Mouse (Mus musculus) gastrocnemius, adult 2 months (tissue): ENCODE measurements around the gene Mapk14. TPM values are rescaled to one million over a fixed set of nuclear protein-coding genes. Genes with fewer than 3 reads are reported as not detected.
"Not testable (repeated sequence)": the region's sequence is repeated elsewhere in the genome, so short reads cannot be mapped to it uniquely, and the experiment has no call there.

Experiments used
- DNase-seq: peaks from one replicate; pipeline ENCODE4 v3.0.0; 2022
- H3K27ac ChIP-seq: fragments of 200-600 bp; 2 replicates; pipeline ENCODE4 v1.8.1; 2022; ENCODE audit warnings: mild to moderate bottlenecking
- H3K4me3 ChIP-seq: fragments of 200-600 bp; 2 replicates; pipeline ENCODE4 v1.8.1; 2022; ENCODE audit warnings: mild to moderate bottlenecking, moderate library complexity
- CTCF ChIP-seq: fragments of 200-600 bp; IDR thresholded peaks from 2 replicates; pipeline ENCODE4 v1.8.1; 2022; ENCODE audit warnings: antibody characterized with exemption, mild to moderate bottlenecking, moderate library complexity
- intact Hi-C: fragments of 180-260 bp; cut with DNase I; formaldehyde crosslinking; loops from one replicate; pipeline ENCODE4 v1.15.1; 2025
- total RNA-seq, 2 experiments: library from RNA; stranded (reverse); gene quantifications; 2 replicates each; pipeline ENCODE4 v1.2.3; 2021

Gene Mapk14
- total RNA-seq, 2 experiments from 2014 or later, result 87.8 to 99.6 TPM

DNA sequence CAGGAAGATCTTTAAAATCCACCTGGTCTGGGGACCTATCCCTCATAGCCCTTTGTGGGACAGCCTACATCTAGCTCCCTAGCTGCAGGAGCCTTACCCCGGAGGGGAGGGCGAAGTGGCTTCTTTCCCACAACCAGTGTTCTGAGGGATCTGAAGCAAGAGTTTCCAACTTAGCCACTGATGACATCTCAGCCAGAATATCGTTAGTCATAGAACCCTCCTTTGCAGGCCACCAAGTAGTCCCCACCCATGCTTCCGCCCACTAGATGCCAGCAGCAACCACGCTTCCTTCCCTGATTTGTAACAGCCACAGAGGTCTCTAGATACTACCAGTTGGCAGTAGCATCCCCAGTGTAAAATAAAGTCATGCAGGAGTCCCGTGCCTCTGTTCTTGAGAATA is 59.5 kb downstream of the Mapk14 start:
- no peak overlapping the region for H3K4me3 ChIP-seq
- TF ChIP-seq CTCF, result no peak
- intact Hi-C loops, result no loop called here
- DNase-seq, result no peak
- H3K27ac ChIP-seq, result peak overlapping the region; percentile 16; the same call in 1 of the 2 replicates

DNA sequence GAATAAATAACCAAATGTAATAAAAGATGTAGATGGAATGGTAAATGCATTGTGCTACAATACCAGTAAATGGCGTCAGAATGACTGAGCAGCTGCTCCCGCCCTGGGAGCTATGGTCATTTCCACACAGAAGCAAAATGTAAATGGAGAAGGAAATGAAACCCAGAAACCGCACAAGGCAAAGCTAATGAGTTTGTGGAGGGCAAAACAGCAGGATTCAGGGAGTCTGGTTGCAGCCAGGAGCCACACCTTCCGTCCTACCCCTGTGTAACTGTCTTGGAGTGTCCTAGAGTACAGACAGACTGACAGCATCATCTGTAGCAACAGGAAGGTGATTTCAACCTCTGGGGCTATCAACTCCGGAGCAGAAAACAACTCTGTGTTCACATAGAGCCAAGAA is 65.3 kb downstream of the Mapk14 start:
- DNase-seq, result no peak
- H3K27ac ChIP-seq, result no peak overlapping the region
- no peak overlapping the region for H3K4me3 ChIP-seq
- intact Hi-C loops, result no loop called here
- TF ChIP-seq CTCF, result no peak

DNA sequence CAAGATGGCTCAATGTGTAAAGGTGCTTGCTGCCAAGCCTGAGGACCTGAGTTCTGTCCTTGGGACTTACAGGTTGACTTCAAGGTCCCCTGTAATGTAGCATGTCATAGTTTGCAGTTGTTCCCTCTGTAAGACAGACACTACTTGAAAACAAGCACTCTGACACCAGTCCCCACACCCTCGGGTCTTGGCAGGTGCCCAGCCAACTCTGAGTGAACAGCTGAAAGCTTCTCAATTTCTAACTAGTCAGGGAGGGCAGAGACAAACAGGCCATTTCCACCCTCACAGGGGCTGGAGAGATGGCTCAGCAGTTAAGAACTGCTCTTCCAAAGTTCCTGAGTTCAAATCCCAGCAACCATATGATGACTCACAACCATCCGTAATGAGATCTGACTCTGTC is 66.3 kb downstream of the Mapk14 start:
- H3K4me3 ChIP-seq, result no peak overlapping the region
- intact Hi-C loops, result no loop called here
- DNase-seq, result peak; percentile 61
- no peak overlapping the region for H3K27ac ChIP-seq
- no peak for TF ChIP-seq CTCF

DNA sequence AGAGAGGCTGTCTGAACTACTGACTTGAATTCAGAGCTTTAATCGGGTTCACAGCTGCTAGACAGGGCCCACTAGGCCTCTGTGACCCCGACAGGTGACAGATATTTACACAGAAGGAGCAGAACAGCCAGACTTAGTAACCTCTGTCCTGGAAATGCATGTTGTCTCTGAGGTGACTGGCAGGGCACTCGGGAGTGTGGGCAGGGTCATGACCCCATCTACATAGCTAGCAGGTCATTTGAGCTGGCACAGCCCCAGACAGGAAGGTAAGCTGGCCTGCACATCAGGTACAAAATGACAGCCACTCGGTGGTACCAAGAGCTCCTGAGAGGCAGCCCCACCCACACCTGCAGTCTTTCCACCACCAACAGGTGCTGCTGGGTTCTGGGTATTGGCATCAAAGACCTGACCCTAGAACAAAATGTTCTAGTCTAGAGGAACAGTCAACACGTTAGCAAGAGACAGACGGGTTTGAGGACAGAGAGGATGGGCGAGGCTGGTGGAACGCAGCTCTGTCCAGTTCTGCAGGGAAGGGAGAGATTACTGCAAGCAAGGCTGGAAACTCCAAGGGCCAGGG is 69.7 kb downstream of the Mapk14 start:
- H3K27ac ChIP-seq, result no peak overlapping the region
- intact Hi-C loops, result loop anchor here (5.0 kb wide), 1 partner anchor 69 kb away; the partner anchor contains the start of genes Mapk14 and Slc26a8
- TF ChIP-seq CTCF, result no peak
- no peak for DNase-seq
- H3K4me3 ChIP-seq, result no peak overlapping the region

DNA sequence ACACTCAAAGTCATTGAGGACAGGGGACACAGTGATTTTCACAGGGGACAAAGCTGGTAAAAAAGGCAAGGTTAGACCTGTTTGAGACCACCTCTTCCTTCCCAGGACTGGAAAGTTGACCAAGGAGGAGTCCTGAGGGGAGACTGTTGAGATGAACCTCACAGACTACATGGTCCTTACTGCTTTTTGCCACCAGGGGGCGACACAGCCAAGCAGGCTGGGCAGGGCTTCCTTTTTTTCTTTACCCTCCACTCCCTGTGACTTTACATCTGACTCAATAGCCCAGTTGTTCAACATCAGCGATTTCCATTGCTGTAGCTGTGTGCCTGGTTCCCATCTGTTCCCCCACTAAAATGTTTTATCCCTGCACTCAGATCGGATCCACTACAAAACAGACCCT is 70.7 kb downstream of the Mapk14 start:
- DNase-seq, result peak; percentile 84
- peak; percentile 99 for TF ChIP-seq CTCF
- intact Hi-C loops, result loop anchor here (1.0 to 5.0 kb wide), 3 partner anchors 38 to 163 kb away; partner anchors contain the start of genes Mapk14 and Slc26a8
- Histone ChIP-seq H3K27ac (no peak overlapping the region), H3K4me3 (no peak overlapping the region)

DNA sequence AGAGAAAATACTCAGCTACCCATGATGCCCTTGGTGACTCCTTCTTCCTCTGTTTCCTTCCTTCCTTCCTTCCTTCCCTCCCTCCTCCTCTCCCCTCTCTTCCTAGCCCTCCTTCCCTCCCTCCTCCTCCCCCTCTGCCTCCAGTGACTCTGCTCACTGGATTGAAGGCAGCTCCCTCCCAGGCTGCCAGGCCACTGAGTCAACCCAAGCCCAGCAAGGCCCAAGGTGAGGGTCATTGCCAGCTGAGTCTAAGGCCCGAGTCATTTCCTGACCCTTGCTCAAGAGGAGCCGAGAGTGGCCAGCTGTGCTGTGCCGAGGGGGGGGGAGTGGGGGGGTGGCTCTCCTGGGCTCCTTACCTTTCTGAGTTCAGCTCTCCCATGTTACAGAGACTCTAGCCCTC is 75.1 kb downstream of the Mapk14 start:
- intact Hi-C loops, result no loop called here
- Histone ChIP-seq H3K27ac (no peak overlapping the region), H3K4me3 (no peak overlapping the region)
- DNase-seq, result no peak
- no peak for TF ChIP-seq CTCF

DNA sequence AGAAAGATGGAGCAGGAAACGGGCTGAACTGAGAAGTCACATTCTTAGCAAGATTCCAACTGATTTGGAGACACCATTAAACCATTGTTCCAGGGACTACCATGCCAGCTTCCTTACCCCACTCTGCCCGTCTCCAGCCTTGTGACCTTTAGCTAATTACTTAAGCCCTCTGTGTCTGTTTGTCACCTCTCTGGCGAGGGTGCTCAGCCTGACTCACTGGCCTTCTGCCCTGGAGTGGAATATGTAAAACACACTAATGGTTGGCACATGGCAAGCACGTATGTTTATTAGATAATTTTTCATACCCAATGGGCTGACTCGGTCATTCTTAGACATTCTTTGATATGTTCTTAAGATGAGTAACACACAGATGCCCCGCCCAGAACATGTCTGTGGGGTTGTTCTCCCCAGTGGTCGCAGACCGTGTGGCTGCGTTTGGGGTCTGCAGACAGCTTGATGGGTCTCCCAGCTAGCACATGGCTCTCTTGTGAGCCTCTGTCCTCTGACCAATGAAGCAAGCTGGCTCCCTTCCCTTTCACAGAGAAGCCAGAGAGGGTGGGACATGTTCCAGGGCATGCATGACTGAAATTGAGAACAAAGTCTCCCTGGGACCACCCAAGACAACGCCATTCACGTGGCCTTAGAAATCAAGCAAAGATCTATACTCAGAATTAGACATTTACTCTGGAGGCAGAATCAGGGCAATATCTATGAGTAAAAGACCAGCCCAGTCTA is 75.8 kb downstream of the Mapk14 start:
- no peak for TF ChIP-seq CTCF
- intact Hi-C loops, result no loop called here
- no peak for DNase-seq
- Histone ChIP-seq H3K4me3 (no peak overlapping the region), H3K27ac (no peak overlapping the region)

DNA sequence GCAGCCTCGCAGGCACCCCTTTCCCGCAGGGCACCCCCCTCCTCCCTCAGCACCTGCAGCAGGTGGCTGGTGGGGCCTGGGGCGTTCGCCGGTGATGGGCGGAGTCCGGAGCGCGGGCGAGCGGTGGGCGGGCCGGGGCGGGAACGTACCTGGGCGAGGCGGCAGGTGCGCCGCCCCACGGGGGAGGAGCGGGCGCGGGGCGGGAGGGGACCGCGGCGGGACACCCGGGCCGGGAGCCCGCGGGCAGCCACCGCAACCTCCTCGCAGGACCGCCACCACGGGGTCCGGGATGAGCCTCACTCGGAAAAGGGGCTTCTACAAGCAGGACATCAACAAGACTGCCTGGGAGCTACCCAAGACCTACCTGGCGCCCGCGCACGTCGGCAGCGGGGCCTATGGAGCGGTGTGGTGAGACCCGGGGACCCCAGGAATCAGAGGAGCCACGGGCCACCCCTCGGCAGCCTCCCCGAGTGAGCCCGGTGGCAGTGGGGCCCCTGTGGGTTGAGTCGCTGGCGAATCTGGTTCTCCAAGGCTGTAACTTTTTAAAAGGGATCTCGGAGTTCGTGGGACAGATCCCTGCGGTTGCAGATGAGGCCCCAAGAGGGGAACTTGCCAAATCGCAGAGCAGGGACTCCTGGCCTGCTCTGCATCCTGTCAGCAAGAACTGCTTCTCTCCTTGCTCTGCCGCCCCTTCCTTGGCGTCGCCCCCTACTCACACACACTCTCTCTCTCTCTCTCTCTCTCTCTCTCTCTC is 78.2 kb downstream of the Mapk14 start, which contains the start of gene Mapk13:
TSS of gene Mapk13 (plus strand) at position 177 of the 754 bp plus-strand sequence.
- DNase-seq, result no peak
- Histone ChIP-seq H3K27ac (no peak within 1 kb of the TSS), H3K4me3 (peak within 1 kb of the TSS; percentile 61)
- no peak for TF ChIP-seq CTCF
- intact Hi-C loops, result no loop called here

DNA sequence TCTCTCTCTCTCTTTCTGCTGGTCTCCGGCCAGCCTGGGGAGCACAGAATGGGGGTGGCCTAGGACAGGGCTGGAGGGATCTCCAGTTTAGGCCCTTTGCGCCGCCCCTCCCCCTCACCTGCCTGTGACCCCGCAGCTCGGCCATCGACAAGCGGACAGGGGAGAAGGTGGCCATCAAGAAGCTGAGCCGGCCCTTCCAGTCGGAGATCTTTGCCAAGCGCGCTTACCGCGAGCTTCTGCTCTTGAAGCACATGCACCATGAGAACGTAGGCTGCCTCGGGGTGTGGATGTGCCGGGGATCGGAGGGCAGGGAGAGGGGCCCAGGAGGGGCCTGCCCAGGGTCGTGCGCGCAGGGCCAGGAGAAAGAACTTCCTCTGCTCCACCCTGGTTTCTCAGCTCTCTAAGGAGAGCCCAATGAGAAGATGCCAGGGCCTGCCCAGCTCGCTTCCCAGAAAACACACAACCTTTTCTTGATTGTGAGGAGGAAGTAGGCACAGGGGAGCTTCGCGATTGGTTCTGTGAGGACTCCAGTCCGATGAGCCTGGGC is 78.8 kb downstream of the Mapk14 start:
- intact Hi-C loops, result no loop called here
- Histone ChIP-seq H3K4me3 (peak overlapping the region; percentile 61), H3K27ac (no peak overlapping the region)
- DNase-seq, result peak; percentile 47
- no peak for TF ChIP-seq CTCF

DNA sequence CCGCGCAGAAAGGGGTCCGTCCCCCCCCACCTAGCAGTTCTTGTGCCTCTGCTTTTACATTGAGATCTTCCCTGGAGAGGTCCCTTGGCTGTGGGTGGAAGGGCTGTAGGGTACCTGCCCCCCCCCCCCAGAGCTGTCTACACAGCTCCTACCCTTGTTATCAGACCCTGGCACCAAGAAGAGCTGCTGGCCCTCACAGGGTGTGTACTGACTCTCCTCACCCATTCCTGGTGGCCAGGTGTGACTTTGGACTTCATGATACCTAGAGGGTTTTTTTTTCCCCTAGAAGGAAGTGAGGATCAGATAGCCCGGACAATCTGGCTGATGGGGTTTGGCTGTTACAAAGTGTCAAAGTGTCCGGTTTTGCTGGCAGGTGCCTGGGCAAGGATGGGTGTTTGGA is 80.2 kb downstream of the Mapk14 start:
- intact Hi-C loops, result no loop called here
- DNase-seq, result no peak
- H3K4me3 ChIP-seq, result no peak overlapping the region
- no peak for TF ChIP-seq CTCF
- H3K27ac ChIP-seq, result no peak overlapping the region

DNA sequence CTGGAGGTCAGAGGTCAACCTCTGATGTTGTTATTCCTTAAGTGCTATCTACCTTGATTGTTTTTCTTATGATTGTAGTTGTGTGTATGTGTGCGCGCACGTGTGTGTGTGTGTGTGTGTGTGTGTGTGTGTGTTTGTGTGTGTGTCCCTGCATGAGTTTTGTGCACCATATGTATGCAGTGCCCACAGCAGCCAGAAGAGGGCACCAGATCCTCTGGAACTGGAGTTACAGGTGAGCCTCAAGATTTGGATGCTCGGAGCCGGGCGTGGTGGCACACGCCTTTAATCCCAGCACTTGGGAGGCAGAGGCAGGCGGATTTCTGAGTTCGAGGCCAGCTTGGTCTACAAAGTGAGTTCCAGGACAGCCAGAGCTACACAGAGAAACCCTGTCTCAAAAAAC is 83.2 kb downstream of the Mapk14 start:
- H3K27ac ChIP-seq, intact Hi-C loops, H3K4me3 ChIP-seq, DNase-seq: not testable (repeated sequence)

DNA sequence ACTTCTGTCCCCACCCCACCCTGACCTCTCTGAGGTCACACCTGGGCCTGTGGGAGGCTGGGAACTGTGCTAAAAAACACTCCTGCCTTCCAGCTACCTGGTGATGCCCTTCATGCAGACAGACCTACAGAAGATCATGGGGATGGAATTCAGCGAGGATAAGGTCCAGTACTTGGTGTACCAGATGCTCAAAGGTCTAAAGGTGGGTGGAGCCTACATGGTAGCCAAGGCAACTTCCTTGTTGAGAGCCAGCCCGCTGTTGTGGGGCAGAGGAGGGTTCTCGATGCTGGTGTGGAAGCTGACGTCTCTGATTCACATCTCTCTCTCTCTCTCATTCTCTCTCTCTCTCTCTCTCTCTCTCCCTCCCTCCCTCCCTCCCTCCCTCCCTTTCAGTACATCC is 84.0 kb downstream of the Mapk14 start:
- intact Hi-C loops, result no loop called here
- Histone ChIP-seq H3K27ac (no peak overlapping the region), H3K4me3 (no peak overlapping the region)
- no peak for TF ChIP-seq CTCF
- no peak for DNase-seq

DNA sequence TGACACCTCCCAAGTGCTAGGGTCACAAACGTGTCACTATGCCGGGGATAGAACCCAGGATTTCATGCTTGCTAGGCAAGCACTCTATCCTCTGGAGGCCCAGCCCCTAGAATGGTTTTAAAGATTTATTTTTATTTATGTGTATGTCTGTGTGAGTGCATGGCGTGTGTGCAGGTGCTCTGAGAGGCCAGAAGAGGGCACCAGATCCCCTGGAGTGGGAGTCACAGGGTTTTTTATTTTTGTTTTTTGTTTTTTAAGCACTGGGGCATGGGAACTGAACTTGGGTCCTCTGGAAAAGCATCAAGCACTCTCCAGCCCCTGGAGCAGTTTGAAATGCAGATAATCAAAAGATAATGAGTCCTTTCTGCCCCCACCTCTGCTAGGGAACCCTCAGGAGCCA is 85.7 kb downstream of the Mapk14 start:
- intact Hi-C loops, result no loop called here

More for the DNA sequence above, 85.7 kb downstream of the Mapk14 start:
- DNase-seq, result no peak
- Histone ChIP-seq H3K27ac (no peak overlapping the region; the same call in 1 of the 2 replicates), H3K4me3 (no peak overlapping the region)
- TF ChIP-seq CTCF, result peak; percentile 41; the same call in 1 of the 2 replicates
